Mouse (Mus musculus) forebrain, embryonic 16.5 days (tissue): ENCODE results near the gene Gba. TPM values are rescaled to one million over a fixed set of nuclear protein-coding genes. Genes with fewer than 3 reads are reported as not detected.

Experiments used
- ATAC-seq: fragments of 200-750 bp; cut with Nextera tagmentation; 2 replicates; pipeline ENCODE4 v1.8.0; 2017; ENCODE audit warnings: mild to moderate bottlenecking, moderate library complexity
- H3K27ac ChIP-seq: fragments of 300-500 bp; sonication (generic); 2 replicates; pipeline ENCODE4 v1.5.1; 2014; ENCODE audit warnings: low read length, control low read depth
- H3K27me3 ChIP-seq: fragments of 300-500 bp; sonication (generic); replicated peaks from 2 replicates; pipeline ENCODE4 v1.6.1; 2014; ENCODE audit warnings: low read length; ENCODE audit not compliant: control insufficient read depth, insufficient read depth
- H3K36me3 ChIP-seq: fragments of 300-500 bp; sonication (generic); 2 replicates; pipeline ENCODE4 v1.6.1; 2014; ENCODE audit not compliant: control insufficient read depth, insufficient read depth
- H3K4me1 ChIP-seq: fragments of 300-500 bp; sonication (generic); replicated peaks from 2 replicates; pipeline ENCODE4 v1.6.1; 2014; ENCODE audit warnings: low read length; ENCODE audit not compliant: control insufficient read depth, insufficient read depth
- H3K4me2 ChIP-seq: fragments of 300-500 bp; sonication (generic); 2 replicates; pipeline ENCODE4 v1.6.1; 2014; ENCODE audit warnings: mild to moderate bottlenecking, low read length, control low read depth
- H3K4me3 ChIP-seq: fragments of 300-500 bp; sonication (generic); replicated peaks from 2 replicates; pipeline ENCODE4 v1.5.1; 2014; ENCODE audit warnings: mild to moderate bottlenecking, low read length, control low read depth
- H3K9ac ChIP-seq: fragments of 300-500 bp; sonication (generic); replicated peaks from 2 replicates; pipeline ENCODE4 v1.6.1; 2014; ENCODE audit warnings: low read depth, low read length, control low read depth
- H3K9me3 ChIP-seq: fragments of 300-500 bp; sonication (generic); 2 replicates; pipeline ENCODE4 v1.6.1; 2016; ENCODE audit warnings: low read length; ENCODE audit not compliant: control insufficient read depth
- WGBS: fragments of 180-500 bp; shearing (Covaris S2); extraction: QIAGEN DNeasy Blood & Tissue Kit; methylation state at CpG from one replicate; pipeline ENCODE4 v1.1.7; 2014; 5-methylcytosine and 5-hydroxymethylcytosine counted together
- microRNA counts: library from miRNA; unstranded; fragments of <30 nt; microRNA quantifications from one replicate; lab custom pipeline; 2016
- microRNA-seq: library from miRNA; unstranded; fragments of <30 nt; microRNA quantifications from one replicate; pipeline ENCODE4, GENCODE M21; 2017
- polyA plus RNA-seq: library from polyadenylated mRNA; unstranded; fragments of >200 nt; fragmentation: Nextera tagmentation; extraction: Ambion mirVana; gene quantifications from 2 replicates; pipeline ENCODE4 v1.2.1, GENCODE M21; 2015

The Gba gene
- polyA plus RNA-seq, 1 experiment from 2014 or later = 46.7 TPM

- no peak for ATAC-seq
- WGBS = 11% methylated on average over 17 of the region's 17 CpGs
- no peaks in the 10 kb centered on the region for H3K36me3 ChIP-seq
- no peaks in the 10 kb centered on the region for H3K9me3 ChIP-seq
- H3K9ac ChIP-seq = no peak overlapping the region; the same call in 1 of the 2 replicates
- no peak overlapping the region for H3K4me3 ChIP-seq
- H3K27me3 ChIP-seq = no peaks in the 10 kb centered on the region
- peaks cover 14% of the 10 kb centered on the region for H3K4me1 ChIP-seq
- no peak overlapping the region for H3K27ac ChIP-seq
- H3K4me2 ChIP-seq = no peak overlapping the region
Measured at GRCm38 (mm10) chr3:89251365-89251895, 48.7 kb downstream of the Gba start.

- Histone ChIP-seq H3K9ac (no peak overlapping the region), H3K27me3 (no peaks in the 10 kb centered on the region), H3K4me1 (0 out of 2 replicates have a peak, but pooled peaks cover 3% of the 10 kb centered on the region), H3K27ac (no peak overlapping the region), H3K9me3 (no peaks in the 10 kb centered on the region), H3K36me3 (no peaks in the 10 kb centered on the region), H3K4me3 (no peak overlapping the region), H3K4me2 (no peak overlapping the region)
- 86% methylated on average over 5 of the region's 5 CpGs for WGBS
- ATAC-seq = no peak
Measured at GRCm38 (mm10) chr3:89254994-89255393, 52.3 kb downstream of the Gba start.

GRCm38 (mm10) chr3:89256177-89256576 lies 53.4 kb downstream of the Gba start:
- no peak overlapping the region for H3K4me2 ChIP-seq
- no peak overlapping the region for H3K4me3 ChIP-seq
- H3K4me1 ChIP-seq = 0 out of 2 replicates have a peak, but pooled peaks cover 3% of the 10 kb centered on the region
- H3K9me3 ChIP-seq = no peaks in the 10 kb centered on the region
- no peak overlapping the region for H3K9ac ChIP-seq
- no peak overlapping the region for H3K27ac ChIP-seq
- ATAC-seq = no peak
- H3K27me3 ChIP-seq = no peaks in the 10 kb centered on the region
- H3K36me3 ChIP-seq = no peaks in the 10 kb centered on the region
- 82% methylated on average over 5 of the region's 5 CpGs for WGBS

MicroRNAs within 50 kb of the gene (microRNA counts, 519-probe panel; counts per million panel counts)
- 2,483 counts per million, percentile 61 among the panel's probes with 10 or more counts for microRNA mmu-miR-92b (lab: Ali Mortazavi, UCI)

Small RNA genes lying within 50 kb of the gene (microRNA-seq; reads per million reads assigned to microRNA genes)
- 4,113 reads per million, percentile 90 among the genes with 10 or more reads in this experiment for gene Mir92b

Other genes with a start within 250 kb of the Gba start
- gene Rusc1, start 109.6 kb upstream of the Gba start, polyA plus RNA-seq = 74.4 and 76.8 TPM in 2 replicates
- gene Gm43738, start 101.8 kb upstream of the Gba start, polyA plus RNA-seq = not detected in 2 replicates
- gene Fdps, start 101.0 kb upstream of the Gba start, polyA plus RNA-seq = 380 and 438 TPM in 2 replicates
- 0.13 TPM in 1 of 2 replicates, not detected in the other for gene Pklr, start 66.8 kb upstream of the Gba start, polyA plus RNA-seq
- 34.0 and 39.6 TPM in 2 replicates for gene Hcn3, start 42.7 kb upstream of the Gba start, polyA plus RNA-seq
- 19.2 and 23.9 TPM in 2 replicates for gene Clk2, start 38.1 kb upstream of the Gba start, polyA plus RNA-seq
- 125 and 128 TPM in 2 replicates for gene Scamp3, start 25.5 kb upstream of the Gba start, polyA plus RNA-seq
- 26.5 and 30.7 TPM in 2 replicates for gene Fam189b, start 19.8 kb upstream of the Gba start, polyA plus RNA-seq
- 61.5 and 84.2 TPM in 2 replicates for gene Thbs3, start 12.3 kb downstream of the Gba start, polyA plus RNA-seq
- gene Mtx1, start 24.2 kb downstream of the Gba start, polyA plus RNA-seq = 180 and 183 TPM in 2 replicates
- gene Muc1, start 26.1 kb downstream of the Gba start, polyA plus RNA-seq = 1.6 and 1.7 TPM in 2 replicates
- 187 and 195 TPM in 2 replicates for gene Krtcap2, start 43.0 kb downstream of the Gba start, polyA plus RNA-seq
- gene Trim46, start 43.4 kb downstream of the Gba start, polyA plus RNA-seq = 62.5 and 76.1 TPM in 2 replicates
- 67.0 and 73.5 TPM in 2 replicates for gene Dpm3, start 56.4 kb downstream of the Gba start, polyA plus RNA-seq
- 38.6 and 41.2 TPM in 2 replicates for gene Slc50a1, start 67.6 kb downstream of the Gba start, polyA plus RNA-seq
- gene Efna1, start 78.2 kb downstream of the Gba start, polyA plus RNA-seq = 8.3 and 9.5 TPM in 2 replicates
- 55.3 and 55.8 TPM in 2 replicates for gene Efna3, start 120.0 kb downstream of the Gba start, polyA plus RNA-seq
- gene Efna4, start 135.1 kb downstream of the Gba start, polyA plus RNA-seq = 14.1 and 16.7 TPM in 2 replicates
- 40.4 and 55.2 TPM in 2 replicates for gene Adam15, start 147.1 kb downstream of the Gba start, polyA plus RNA-seq
- gene Dcst2, start 159.0 kb downstream of the Gba start, polyA plus RNA-seq = 0.27 TPM in 1 of 2 replicates, not detected in the other
- 1.2 and 1.3 TPM in 2 replicates for gene Dcst1, start 162.3 kb downstream of the Gba start, polyA plus RNA-seq
- 0.51 and 0.77 TPM in 2 replicates for gene Zbtb7b, start 191.8 kb downstream of the Gba start, polyA plus RNA-seq
- 0.77 TPM in 1 of 2 replicates, not detected in the other for gene Lenep, start 199.9 kb downstream of the Gba start, polyA plus RNA-seq
- 43.6 and 46.7 TPM in 2 replicates for gene Flad1, start 208.9 kb downstream of the Gba start, polyA plus RNA-seq
- gene Cks1b, start 215.5 kb downstream of the Gba start, polyA plus RNA-seq = 139 and 156 TPM in 2 replicates
- gene Shc1, start 215.5 kb downstream of the Gba start, polyA plus RNA-seq = 14.4 and 17.2 TPM in 2 replicates
- gene Pygo2, start 227.3 kb downstream of the Gba start, polyA plus RNA-seq = 40.0 and 43.7 TPM in 2 replicates
- gene Pbxip1, start 233.8 kb downstream of the Gba start, polyA plus RNA-seq = 11.1 and 14.4 TPM in 2 replicates